Mouse (Mus musculus) ES-Bruce4 (cell line): ENCODE measurements around the gene Vps53.

Source experiments
- CTCF ChIP-seq: IDR thresholded peaks from one replicate; pipeline ENCODE4 v1.8.1; 2011; ENCODE audit warnings: low read depth, low read length
- EP300 ChIP-seq: IDR thresholded peaks from 2 replicates; pipeline ENCODE4 v1.6.1; 2011; ENCODE audit warnings: low read depth, low read length; ENCODE audit not compliant: insufficient read depth
- POLR2A ChIP-seq: IDR thresholded peaks from one replicate; pipeline ENCODE4 v1.8.1; 2011; ENCODE audit warnings: low read length; ENCODE audit not compliant: insufficient read depth

DNA sequence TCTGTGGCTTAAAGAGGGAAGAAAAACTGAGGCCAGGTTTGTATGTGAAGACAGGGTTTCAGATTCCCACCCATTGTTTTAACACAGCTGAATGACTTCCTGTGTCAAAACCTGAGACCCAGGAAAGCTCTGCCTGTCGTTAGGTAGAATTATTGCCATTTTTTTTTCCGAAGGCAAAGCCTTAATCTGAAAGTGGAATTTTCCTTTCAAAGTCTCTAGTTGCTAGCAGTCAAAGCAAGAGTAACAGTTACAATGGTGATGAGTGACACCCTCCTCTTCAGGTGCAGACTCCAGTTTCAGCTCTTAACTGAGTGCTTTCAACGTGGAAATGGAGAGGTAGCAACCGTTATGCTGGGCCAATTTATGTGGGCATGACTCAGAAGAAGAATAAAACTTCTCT is 28.5 kb downstream of the Vps53 start:
- TF ChIP-seq CTCF, result no peak
- TF ChIP-seq POLR2A, result no peak
- no peak for TF ChIP-seq EP300
